Mouse (Mus musculus): ENCODE measurements around the gene Nhlrc3. TPM values are rescaled to one million over a fixed set of nuclear protein-coding genes. Genes with fewer than 3 reads are reported as not detected.
A peak's percentile ranks its signal among the peaks of the same experiment; 100 is the strongest.

Nhlrc3 gene
- polyA plus RNA-seq, 1 experiment from 2014 or later: 13.3 TPM

DNA sequence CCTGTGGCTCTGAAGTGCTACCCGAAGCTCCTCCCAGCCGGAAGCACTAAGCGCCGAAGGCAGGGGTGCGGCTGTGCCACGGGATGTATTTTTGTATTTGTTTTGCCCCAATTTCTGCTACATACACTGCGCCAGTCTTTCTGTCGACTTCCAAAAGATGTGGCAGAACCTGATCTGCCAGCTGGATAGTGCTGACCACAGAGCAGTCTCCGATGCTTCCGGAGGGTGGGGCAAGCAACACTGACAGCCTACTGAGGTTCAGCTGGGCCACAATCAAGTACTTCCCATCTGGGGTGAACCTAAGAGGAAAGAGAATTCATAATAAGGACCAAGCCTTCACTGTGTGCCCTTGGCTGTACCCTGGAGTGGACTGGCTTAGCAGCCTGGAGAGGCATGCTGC, 10.8 kb downstream of the Nhlrc3 start:
- Histone ChIP-seq H3K27ac (no peak overlapping the region), H3K9me3 (no peaks in the 10 kb centered on the region), H3K4me2 (no peak overlapping the region), H3K9ac (no peak overlapping the region), H3K4me1 (no peaks in the 10 kb centered on the region), H3K36me3 (replicated peaks) (peaks cover 80% of the 10 kb centered on the region), H3K27me3 (no peaks in the 10 kb centered on the region), H3K4me3 (replicated peaks) (no peak overlapping the region)
- no peak for ATAC-seq (ENCODE audit: low FRiP score)
- 92% methylated on average over 10 of the region's 10 CpGs for WGBS

DNA sequence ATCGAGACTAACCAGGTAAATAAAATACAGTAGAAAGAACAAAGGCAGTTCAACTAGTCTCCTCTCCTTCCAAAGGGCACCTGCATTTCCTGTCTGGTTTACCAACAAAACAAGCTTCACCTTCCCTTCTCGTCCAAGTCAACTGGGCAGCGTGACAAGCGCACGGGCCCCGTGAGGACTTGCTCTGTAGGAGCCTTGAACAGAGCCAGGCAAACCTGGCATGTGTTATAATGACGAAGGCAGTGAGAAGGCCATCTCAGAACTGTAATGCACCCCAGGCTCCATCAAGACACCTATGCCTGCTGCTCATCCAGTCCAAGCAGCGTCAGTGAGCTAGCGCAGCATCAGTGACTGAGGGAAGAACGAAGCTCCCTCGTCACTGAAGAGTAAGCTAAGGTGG, 12.5 kb downstream of the Nhlrc3 start:
- 92% methylated on average over 11 of the region's 11 CpGs for WGBS
- Histone ChIP-seq H3K9ac (no peak overlapping the region), H3K36me3 (replicated peaks) (peaks cover 64% of the 10 kb centered on the region)

DNA sequence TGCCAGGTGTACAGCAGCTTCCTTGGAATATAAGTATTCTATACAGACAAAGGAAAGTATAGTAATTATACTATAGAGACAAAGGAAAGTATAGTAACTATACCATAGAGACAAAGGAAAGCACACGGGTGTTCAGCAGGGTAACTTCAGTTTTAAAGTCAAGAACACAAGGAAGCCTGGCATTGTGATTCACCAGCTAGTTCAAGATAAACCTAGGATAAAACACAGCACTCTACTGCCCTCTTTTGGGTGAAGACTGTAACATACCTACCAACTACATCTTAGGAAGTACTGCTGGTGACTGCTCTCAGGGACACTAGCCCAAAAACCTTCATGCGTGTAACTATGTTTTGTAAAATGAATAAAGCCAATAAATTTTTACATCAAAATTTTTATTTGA, 14.9 kb downstream of the Nhlrc3 start:
- H3K9me3 ChIP-seq: no peaks in the 10 kb centered on the region
- H3K4me3 ChIP-seq (replicated peaks): no peak overlapping the region
- ATAC-seq (ENCODE audit: low FRiP score): peak; percentile 79
- no peak overlapping the region for H3K4me2 ChIP-seq
- H3K27ac ChIP-seq: no peak overlapping the region
- peaks cover 39% of the 10 kb centered on the region for H3K36me3 ChIP-seq (replicated peaks)
- peaks cover 7% of the 10 kb centered on the region; the same call in 1 of the 2 replicates for H3K4me1 ChIP-seq
- WGBS: 33% methylated on average over 2 of the region's 2 CpGs
- H3K9ac ChIP-seq: no peak overlapping the region
- no peaks in the 10 kb centered on the region for H3K27me3 ChIP-seq

More for the DNA sequence above, 12.5 kb downstream of the Nhlrc3 start:
- no peak for ATAC-seq (ENCODE audit: low FRiP score)
- no peak overlapping the region for H3K27ac ChIP-seq
- H3K27me3 ChIP-seq: no peaks in the 10 kb centered on the region
- H3K4me2 ChIP-seq: no peak overlapping the region
- no peaks in the 10 kb centered on the region for H3K9me3 ChIP-seq
- 0 out of 2 replicates have a peak, but pooled peaks cover under 1% of the 10 kb centered on the region for H3K4me1 ChIP-seq
- no peak overlapping the region for H3K4me3 ChIP-seq (replicated peaks)

- ATAC-seq (ENCODE audit: low FRiP score): no peak
Measured at GRCm38 (mm10) chr3:53446801-53447200, 16.3 kb downstream of the Nhlrc3 start.

DNA sequence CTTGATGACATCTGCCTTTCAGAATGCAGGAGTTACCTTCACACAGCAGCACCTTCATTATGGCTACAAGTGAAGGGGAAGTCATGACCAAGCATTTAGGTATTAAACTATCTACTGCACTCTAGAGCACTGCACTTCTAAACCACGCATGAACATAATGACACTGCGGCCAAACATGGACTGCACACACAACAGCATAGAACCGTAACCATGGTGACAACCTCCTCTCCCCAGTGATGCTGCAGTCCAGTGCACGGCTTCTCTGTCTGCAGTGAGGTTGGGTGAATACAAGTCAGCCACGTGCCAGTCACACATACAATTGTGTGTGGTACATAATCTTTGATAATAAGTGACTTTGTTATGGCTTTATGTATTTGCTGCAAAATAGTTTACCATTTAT, 17.6 kb downstream of the Nhlrc3 start:
- H3K9me3 ChIP-seq: no peaks in the 10 kb centered on the region
- H3K36me3 ChIP-seq (replicated peaks): peaks cover 14% of the 10 kb centered on the region
- H3K4me2 ChIP-seq: no peak overlapping the region
- peaks cover 7% of the 10 kb centered on the region; the same call in 1 of the 2 replicates for H3K4me1 ChIP-seq
- 74% methylated on average over 5 of the region's 5 CpGs for WGBS
- no peaks in the 10 kb centered on the region for H3K27me3 ChIP-seq
- H3K4me3 ChIP-seq (replicated peaks): no peak overlapping the region
- ATAC-seq (ENCODE audit: low FRiP score): peak; percentile 69; the same call in 1 of the 2 replicates
- no peak overlapping the region for H3K27ac ChIP-seq
- H3K9ac ChIP-seq: no peak overlapping the region

More at GRCm38 (mm10) chr3:53446801-53447200, 16.3 kb downstream of the Nhlrc3 start:
- no peak overlapping the region for H3K4me2 ChIP-seq
- no peak overlapping the region for H3K27ac ChIP-seq
- H3K9ac ChIP-seq: no peak overlapping the region
- H3K36me3 ChIP-seq (replicated peaks): peaks cover 26% of the 10 kb centered on the region
- H3K4me3 ChIP-seq (replicated peaks): no peak overlapping the region
- no peaks in the 10 kb centered on the region for H3K27me3 ChIP-seq
- peaks cover 7% of the 10 kb centered on the region; the same call in 1 of the 2 replicates for H3K4me1 ChIP-seq
- no peaks in the 10 kb centered on the region for H3K9me3 ChIP-seq
- WGBS: 82% methylated on average over 3 of the region's 3 CpGs

- Histone ChIP-seq H3K9ac (no peak overlapping the region), H3K4me1 (no peaks in the 10 kb centered on the region), H3K27ac (no peak overlapping the region), H3K4me2 (no peak overlapping the region), H3K4me3 (replicated peaks) (no peak overlapping the region), H3K9me3 (no peaks in the 10 kb centered on the region), H3K36me3 (replicated peaks) (no peaks in the 10 kb centered on the region), H3K27me3 (no peaks in the 10 kb centered on the region)
- no peak for ATAC-seq (ENCODE audit: low FRiP score)
- WGBS: 70% methylated on average over 5 of the region's 5 CpGs
Measured at GRCm38 (mm10) chr3:53436550-53436949, 26.6 kb downstream of the Nhlrc3 start.

- no peaks in the 10 kb centered on the region for H3K9me3 ChIP-seq
- no peaks in the 10 kb centered on the region for H3K27me3 ChIP-seq
- no peak overlapping the region for H3K9ac ChIP-seq
- H3K27ac ChIP-seq: no peak overlapping the region
- H3K4me3 ChIP-seq (replicated peaks): no peak overlapping the region
- H3K36me3 ChIP-seq (replicated peaks): no peaks in the 10 kb centered on the region
- no peaks in the 10 kb centered on the region for H3K4me1 ChIP-seq
- no peak for ATAC-seq (ENCODE audit: low FRiP score)
- no peak overlapping the region for H3K4me2 ChIP-seq
- 82% methylated on average over 3 of the region's 3 CpGs for WGBS
Measured at GRCm38 (mm10) chr3:53434610-53435009, 28.5 kb downstream of the Nhlrc3 start.

DNA sequence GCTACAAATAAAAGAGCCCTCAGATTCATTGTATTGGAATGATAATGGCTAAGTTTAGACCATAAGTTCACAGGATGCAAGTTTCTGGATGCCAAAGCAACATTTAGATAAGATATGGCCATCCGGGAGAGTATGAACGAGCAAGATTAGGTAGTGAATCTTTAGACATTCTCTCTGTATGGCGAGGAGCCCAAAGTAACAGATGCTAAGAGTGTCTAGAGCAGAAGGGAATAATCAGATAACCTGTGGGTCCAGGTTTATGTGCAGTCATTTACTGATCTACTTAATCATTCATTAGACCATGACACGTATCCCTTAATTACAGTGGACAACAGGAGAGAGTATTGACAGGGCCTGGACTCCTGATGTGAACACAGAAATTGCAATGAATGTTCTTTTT, 39.6 kb downstream of the Nhlrc3 start:
- Histone ChIP-seq H3K4me3 (replicated peaks) (no peak overlapping the region), H3K9ac (no peak overlapping the region), H3K4me1 (no peaks in the 10 kb centered on the region), H3K27me3 (no peaks in the 10 kb centered on the region), H3K36me3 (replicated peaks) (no peaks in the 10 kb centered on the region), H3K27ac (no peak overlapping the region), H3K9me3 (no peaks in the 10 kb centered on the region), H3K4me2 (no peak overlapping the region)
- 87% methylated on average over 4 of the region's 4 CpGs for WGBS
- no peak for ATAC-seq (ENCODE audit: low FRiP score)

DNA sequence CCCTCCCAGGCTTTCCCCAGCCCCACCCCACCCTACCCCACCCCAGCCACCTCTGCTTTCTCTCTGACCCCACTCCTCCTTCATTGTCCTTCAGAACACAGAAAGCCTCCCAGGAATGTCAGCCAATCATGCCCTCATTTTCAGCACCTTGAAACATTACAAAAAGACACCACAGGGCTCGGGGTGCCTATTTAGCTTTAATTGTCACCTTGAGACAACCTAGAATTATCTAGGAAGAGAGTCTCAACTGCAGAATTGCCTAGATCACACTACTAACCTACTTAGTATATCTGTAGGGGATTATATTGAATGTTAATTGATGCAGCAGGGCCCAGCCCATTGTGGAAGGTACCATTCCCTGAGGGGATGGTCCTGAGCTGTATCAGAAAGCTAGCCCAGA, 40.4 kb downstream of the Nhlrc3 start:
- Histone ChIP-seq H3K9me3 (no peaks in the 10 kb centered on the region), H3K27me3 (no peaks in the 10 kb centered on the region; the same call in 1 of the 2 replicates), H3K27ac (no peak overlapping the region), H3K36me3 (replicated peaks) (no peaks in the 10 kb centered on the region), H3K4me1 (no peaks in the 10 kb centered on the region), H3K4me3 (replicated peaks) (no peak overlapping the region), H3K4me2 (no peak overlapping the region), H3K9ac (no peak overlapping the region)
- WGBS: 25% methylated on average over 1 of the region's 1 CpGs
- no peak for ATAC-seq (ENCODE audit: low FRiP score)

DNA sequence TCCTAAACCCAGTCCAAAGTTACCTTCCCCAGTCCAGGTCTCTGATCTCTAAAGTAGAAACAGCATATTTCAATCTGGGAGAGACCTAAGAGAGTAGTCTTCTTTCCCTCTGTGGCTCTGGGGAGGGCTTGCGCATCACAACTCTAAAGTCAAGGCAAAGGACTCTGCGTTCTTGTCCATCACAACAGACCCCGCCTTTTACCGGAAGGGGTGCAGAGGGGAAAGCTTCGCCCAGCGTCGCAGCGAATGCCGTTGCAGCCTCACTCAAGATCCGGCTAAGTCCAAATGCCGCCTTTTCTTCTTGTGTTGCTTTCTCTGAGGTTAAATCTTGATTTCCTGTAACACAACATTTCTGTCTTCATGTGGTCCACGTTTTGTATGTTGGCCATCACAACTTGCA, 41.5 kb downstream of the Nhlrc3 start:
- no peak overlapping the region for H3K4me3 ChIP-seq (replicated peaks)
- no peak overlapping the region for H3K4me2 ChIP-seq
- no peaks in the 10 kb centered on the region for H3K4me1 ChIP-seq
- H3K9ac ChIP-seq: no peak overlapping the region
- WGBS: 89% methylated on average over 12 of the region's 12 CpGs
- no peak for ATAC-seq (ENCODE audit: low FRiP score)
- H3K27me3 ChIP-seq: no peaks in the 10 kb centered on the region; the same call in 1 of the 2 replicates
- H3K36me3 ChIP-seq (replicated peaks): no peaks in the 10 kb centered on the region
- no peaks in the 10 kb centered on the region for H3K9me3 ChIP-seq
- no peak overlapping the region for H3K27ac ChIP-seq

DNA sequence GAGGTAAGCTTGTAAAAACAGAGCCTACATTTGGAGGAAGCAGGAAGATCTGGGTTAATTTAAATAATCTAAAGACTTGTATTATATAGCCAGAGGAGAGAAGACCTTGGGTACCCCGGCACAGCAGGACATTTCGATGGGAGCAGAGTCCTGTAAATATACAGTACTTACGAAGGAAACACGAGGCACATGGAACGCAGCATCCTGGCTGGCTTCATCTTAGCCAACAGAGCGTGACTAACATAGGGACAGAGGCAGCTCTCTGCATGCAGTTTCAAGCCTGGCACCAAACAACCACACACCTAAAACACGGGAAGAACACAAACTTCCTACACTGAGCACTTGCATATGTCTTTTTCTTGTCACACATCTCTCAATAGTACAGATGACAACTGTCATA, 45.4 kb downstream of the Nhlrc3 start:
- ATAC-seq (ENCODE audit: low FRiP score): no peak
- 77% methylated on average over 7 of the region's 7 CpGs for WGBS

DNA sequence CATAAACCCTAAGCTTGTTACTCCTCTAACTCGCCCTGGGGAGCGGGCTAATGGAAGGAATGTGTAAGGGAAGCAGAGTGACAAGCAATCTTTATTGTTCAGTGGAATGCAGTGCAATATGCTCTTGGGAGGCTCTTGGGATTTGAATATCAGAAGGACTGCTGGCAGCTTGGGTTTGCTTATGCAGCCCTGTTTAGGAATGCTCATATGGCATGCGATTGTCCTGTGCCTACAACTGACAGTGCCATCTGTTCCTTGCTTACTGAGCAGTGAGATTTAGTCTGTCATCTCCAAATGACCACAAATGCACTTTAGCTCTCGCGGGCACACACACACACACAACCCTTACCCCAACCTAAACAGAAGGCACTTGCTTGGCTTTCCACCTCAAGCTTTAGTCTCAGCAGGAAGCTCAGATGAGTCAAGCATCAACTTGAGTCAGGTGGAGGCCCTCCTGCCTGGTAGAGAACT, 47.1 kb downstream of the Nhlrc3 start:
- H3K27me3 ChIP-seq: no peaks in the 10 kb centered on the region; the same call in 1 of the 2 replicates
- H3K4me2 ChIP-seq: no peak overlapping the region
- no peak overlapping the region for H3K27ac ChIP-seq
- H3K9ac ChIP-seq: no peak overlapping the region
- H3K36me3 ChIP-seq (replicated peaks): no peaks in the 10 kb centered on the region
- ATAC-seq (ENCODE audit: low FRiP score): peak; percentile 17; the same call in 1 of the 2 replicates
- H3K9me3 ChIP-seq: no peaks in the 10 kb centered on the region
- peaks cover 7% of the 10 kb centered on the region; the same call in 1 of the 2 replicates for H3K4me1 ChIP-seq
- no peak overlapping the region for H3K4me3 ChIP-seq (replicated peaks)
- WGBS: 55% methylated on average over 5 of the region's 5 CpGs

More for the DNA sequence above, 45.4 kb downstream of the Nhlrc3 start:
- no peaks in the 10 kb centered on the region; the same call in 1 of the 2 replicates for H3K27me3 ChIP-seq
- no peak overlapping the region for H3K4me3 ChIP-seq (replicated peaks)
- H3K4me1 ChIP-seq: peaks cover 7% of the 10 kb centered on the region; the same call in 1 of the 2 replicates
- H3K4me2 ChIP-seq: no peak overlapping the region
- no peak overlapping the region for H3K9ac ChIP-seq
- H3K27ac ChIP-seq: no peak overlapping the region
- H3K9me3 ChIP-seq: no peaks in the 10 kb centered on the region
- H3K36me3 ChIP-seq (replicated peaks): no peaks in the 10 kb centered on the region

GRCm38 (mm10) chr3:53413959-53414358, 49.2 kb downstream of the Nhlrc3 start:
- Histone ChIP-seq H3K9me3 (no peaks in the 10 kb centered on the region), H3K36me3 (replicated peaks) (no peaks in the 10 kb centered on the region), H3K4me1 (peaks cover 7% of the 10 kb centered on the region; the same call in 1 of the 2 replicates), H3K27me3 (no peaks in the 10 kb centered on the region; the same call in 1 of the 2 replicates), H3K4me2 (no peak overlapping the region), H3K4me3 (replicated peaks) (no peak overlapping the region), H3K27ac (no peak overlapping the region), H3K9ac (no peak overlapping the region)
- ATAC-seq (ENCODE audit: low FRiP score): no peak
- WGBS: 82% methylated on average over 3 of the region's 3 CpGs

Data from forebrain, embryonic 12.5 days (tissue).